Mouse (Mus musculus) small intestine, adult 2 months (tissue): ENCODE results near the gene Gm49336.

Experiments
- CTCF ChIP-seq: fragments of 200-500 bp; IDR thresholded peaks from 2 replicates; pipeline ENCODE4 v1.5.1; 2012; ENCODE audit warnings: low read depth, mild to moderate bottlenecking, control low read depth, inconsistent platforms, low read length, moderate library complexity, mixed read lengths; ENCODE audit not compliant: insufficient replicate concordance, insufficient read length; ENCODE audit errors: extremely low read depth
- POLR2A ChIP-seq: fragments of 200-500 bp; IDR thresholded peaks from 2 replicates; pipeline ENCODE4 v1.6.1; 2012; ENCODE audit warnings: low read depth, mild to moderate bottlenecking, control low read depth, inconsistent platforms, low read length, moderate library complexity

DNA sequence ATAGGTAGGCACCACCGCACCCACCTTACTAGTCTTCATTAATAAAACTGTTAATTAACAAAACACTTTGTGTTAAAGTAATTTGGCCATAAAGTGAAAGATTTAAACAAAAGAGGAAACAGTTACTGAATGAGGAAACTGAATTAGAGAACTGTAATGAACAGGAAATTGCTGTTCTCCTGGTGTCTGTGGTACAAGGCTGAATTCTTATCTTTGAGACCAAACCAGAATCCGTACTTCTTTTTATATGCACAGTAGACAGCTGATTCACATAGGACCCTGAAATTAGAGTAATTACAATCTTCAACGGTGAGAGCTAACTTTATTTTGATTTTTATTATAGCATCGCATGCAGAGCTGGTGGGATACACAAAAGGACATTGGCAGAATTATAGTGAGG is 39.1 kb upstream of the Gm49336 start:
- TF ChIP-seq POLR2A (no peak), CTCF (no peak)
